33 mouse cellular contexts compared by ENCODE assay signal in genomic region chrX:101705111-101705510, GRCm38 (mm10). TPM values are rescaled to one million over a fixed set of nuclear protein-coding genes. Genes with fewer than 3 reads are reported as not detected.
"Had no signal": no experiment of that assay in that cellular context is flagged by ENCODE, and none has a peak within 500 bp of the region (broad histone marks: within the 10 kb centered on the region; RNA-seq: fewer than 3 reads in every experiment).

No protein-coding gene starts in this region.

- H3K4me1 ChIP-seq: heart, embryonic 13.5 days; heart, embryonic 15.5 days; hindbrain, embryonic 13.5 days; hindbrain, embryonic 15.5 days; kidney, embryonic 15.5 days; limb, embryonic 13.5 days; limb, embryonic 15.5 days; liver, embryonic 12.5 days had no signal

- H3K36me3 ChIP-seq: heart, embryonic 13.5 days; heart, embryonic 15.5 days; hindbrain, embryonic 13.5 days; hindbrain, embryonic 15.5 days; kidney, embryonic 15.5 days; limb, embryonic 13.5 days; limb, embryonic 15.5 days; liver, embryonic 12.5 days had no signal

- H3K4me3 ChIP-seq: gastrocnemius, adult 2 months; heart, adult 2 months; heart, embryonic 13.5 days; heart, embryonic 15.5 days; hindbrain, embryonic 13.5 days; hindbrain, embryonic 15.5 days; kidney, embryonic 15.5 days; limb, embryonic 13.5 days; limb, embryonic 15.5 days; liver, embryonic 12.5 days had no signal

- H3K4me2 ChIP-seq: heart, embryonic 11.5 days; heart, embryonic 13.5 days; heart, embryonic 15.5 days; hindbrain, embryonic 13.5 days; hindbrain, embryonic 15.5 days; kidney, embryonic 15.5 days; limb, embryonic 13.5 days; limb, embryonic 15.5 days; liver, embryonic 12.5 days had no signal

- H3K9me3 ChIP-seq: heart, embryonic 13.5 days; heart, embryonic 15.5 days; hindbrain, embryonic 13.5 days; hindbrain, embryonic 15.5 days; kidney, embryonic 15.5 days; limb, embryonic 13.5 days; limb, embryonic 15.5 days; liver, embryonic 12.5 days had no signal

- ATAC-seq: hindbrain, postnatal 0 days; intestine, embryonic 16.5 days; liver, embryonic 12.5 days had no signal

- H3K27ac ChIP-seq: gastrocnemius, adult 2 months; heart, adult 2 months; heart, embryonic 13.5 days; heart, embryonic 15.5 days; hindbrain, embryonic 13.5 days; hindbrain, embryonic 15.5 days; hindbrain, postnatal 0 days; kidney, embryonic 15.5 days; kidney, postnatal 0 days; limb, embryonic 13.5 days; limb, embryonic 15.5 days; liver, embryonic 12.5 days; liver, embryonic 14.5 days had no signal

- H3K27me3 ChIP-seq: heart, embryonic 15.5 days; hindbrain, embryonic 13.5 days; hindbrain, embryonic 15.5 days had no signal

- DNase-seq: gastrocnemius, adult 2 months; gastrocnemius, postnatal 14 days; gastrocnemius, postnatal 36 days; heart, adult 2 months; heart, postnatal 14 days; heart, postnatal 36 days; kidney, adult 11 months; kidney, adult 2 months; kidney, adult 9 months; kidney, postnatal 14 days; layer of hippocampus, adult 9-11 months; layer of hippocampus, postnatal 36 days; left cerebral cortex, postnatal 4 days; lung, adult 18-20 months had no signal

- H3K9ac ChIP-seq: heart, embryonic 13.5 days; heart, embryonic 15.5 days; hindbrain, embryonic 13.5 days; hindbrain, embryonic 15.5 days; kidney, embryonic 15.5 days; limb, embryonic 13.5 days; limb, embryonic 15.5 days; liver, embryonic 12.5 days; liver, embryonic 14.5 days had no signal

RNA-seq across cellular contexts. Expression of gene Cxcr3, which starts 29.0 kb away (rescaled TPM):
- total RNA-seq: gastrocnemius, adult 2 months; gastrocnemius, postnatal 36 days; heart, adult 2 months; heart, postnatal 14 days; layer of hippocampus, adult 18-20 months; layer of hippocampus, postnatal 14 days; layer of hippocampus, postnatal 36 days; left cerebral cortex, adult 18-20 months; left cerebral cortex, postnatal 10 days; left cerebral cortex, postnatal 25 days; left cerebral cortex, postnatal 4 days had no signal
- polyA plus RNA-seq: heart, embryonic 11.5 days; hindbrain, embryonic 15.5 days; limb, embryonic 11.5 days had no signal
